Mouse (Mus musculus): ENCODE data around the gene Crabp2. TPM values are rescaled to one million over a fixed set of nuclear protein-coding genes. Genes with fewer than 3 reads are reported as not detected.

The Crabp2 gene
- polyA plus RNA-seq, 1 experiment, result not detected

DNA sequence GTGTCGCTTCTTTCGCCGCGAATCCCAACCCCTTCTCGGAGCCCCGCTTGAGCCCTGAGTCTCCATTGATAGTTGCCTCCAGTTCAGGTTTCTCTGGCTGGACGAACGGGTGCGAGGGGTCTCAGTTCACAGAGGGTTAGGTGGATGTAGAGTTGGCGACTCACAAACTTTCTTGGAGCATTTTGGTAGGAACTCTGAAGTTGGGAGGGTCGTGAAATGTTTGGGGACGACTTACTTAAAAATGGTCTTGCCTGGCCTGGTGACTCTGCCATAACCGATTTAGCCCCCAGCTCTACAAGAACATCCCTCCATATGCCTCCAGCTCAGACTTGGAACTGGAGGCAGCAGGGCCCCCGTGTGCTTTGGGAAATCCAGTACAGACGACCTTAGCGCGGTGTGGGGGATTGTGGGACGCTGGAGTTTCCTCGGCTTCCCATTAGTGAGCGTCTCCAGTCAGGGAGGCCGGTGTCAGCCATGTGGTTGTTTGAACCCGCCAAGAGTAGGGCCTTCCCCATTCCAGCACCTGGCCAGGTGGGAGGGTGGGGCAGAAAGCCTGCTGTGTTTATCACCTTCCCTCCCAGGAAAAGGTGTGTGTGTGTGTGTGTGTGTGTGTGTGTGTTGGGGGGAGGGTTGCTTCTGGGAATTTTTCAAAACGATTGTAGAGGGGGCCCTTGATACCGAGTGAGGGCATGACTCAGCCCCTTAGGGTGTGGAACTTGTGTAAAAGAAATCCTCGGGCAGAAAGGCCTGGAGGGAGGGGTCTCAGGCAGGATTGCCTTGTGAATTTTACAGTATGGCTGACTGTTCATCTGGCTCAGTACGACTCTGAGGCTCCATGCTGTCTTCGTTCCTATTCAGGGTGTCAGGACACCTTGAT, 41.2 kb upstream of the Crabp2 start:
- WGBS, result under 1% methylated on average over 27 of the region's 27 CpGs
- TF ChIP-seq POLR2A (IDR thresholded peaks at IDR 0.05; ENCODE audit: insufficient read depth, low read depth, low read length) (no peak), CTCF (IDR thresholded peaks at IDR 0.05; ENCODE audit: insufficient read depth, low read depth, low read length) (no peak)

DNA sequence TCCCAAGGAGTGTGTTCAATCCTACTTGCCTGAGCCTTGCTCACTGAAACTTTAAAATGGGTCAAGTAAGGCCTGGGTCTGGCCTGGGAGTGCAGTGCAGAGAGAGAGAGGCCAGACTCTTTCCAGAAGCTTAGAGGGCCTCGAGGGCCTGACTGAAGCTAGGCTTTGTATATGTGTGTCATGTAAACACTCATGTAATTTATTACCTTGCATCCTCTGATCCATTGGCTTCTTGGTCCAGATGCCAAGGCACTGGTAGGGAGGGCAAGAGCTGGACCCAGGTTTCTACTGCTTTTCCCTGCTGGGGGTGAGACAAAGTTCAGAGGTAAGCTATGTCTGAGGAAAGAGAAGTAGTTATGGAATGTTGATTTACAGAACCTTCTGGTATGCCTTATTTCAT, 40.6 kb upstream of the Crabp2 start:
- WGBS, result 5% methylated on average over 1 of the region's 1 CpGs
- no peak overlapping the region for H3K27ac ChIP-seq (ENCODE audit: insufficient read depth, low read depth, low read length)
- TF ChIP-seq POLR2A (IDR thresholded peaks at IDR 0.05; ENCODE audit: insufficient read depth, low read depth, low read length) (no peak), CTCF (IDR thresholded peaks at IDR 0.05; ENCODE audit: insufficient read depth, low read depth, low read length) (no peak)
- H3K4me3 ChIP-seq (ENCODE audit: insufficient read depth, low read depth, low read length), result peak overlapping the region; percentile 99
- H3K4me1 ChIP-seq (ENCODE audit: control insufficient read depth, insufficient read depth, low read length), result peaks cover 23% of the 10 kb centered on the region

More for the DNA sequence above, 41.2 kb upstream of the Crabp2 start:
- Histone ChIP-seq H3K4me3 (ENCODE audit: insufficient read depth, low read depth, low read length) (peak overlapping the region; percentile 99), H3K4me1 (ENCODE audit: control insufficient read depth, insufficient read depth, low read length) (peaks cover 23% of the 10 kb centered on the region), H3K27ac (ENCODE audit: insufficient read depth, low read depth, low read length) (peak overlapping the region; percentile 89)

- Histone ChIP-seq H3K4me1 (ENCODE audit: control insufficient read depth, insufficient read depth, low read length) (peaks cover 23% of the 10 kb centered on the region), H3K27ac (ENCODE audit: insufficient read depth, low read depth, low read length) (no peak overlapping the region), H3K4me3 (ENCODE audit: insufficient read depth, low read depth, low read length) (no peak overlapping the region)
- WGBS, result 95% methylated on average over 2 of the region's 2 CpGs
- TF ChIP-seq POLR2A (IDR thresholded peaks at IDR 0.05; ENCODE audit: insufficient read depth, low read depth, low read length) (no peak), CTCF (IDR thresholded peaks at IDR 0.05; ENCODE audit: insufficient read depth, low read depth, low read length) (no peak)
These were observed 39.1 kb upstream of the Crabp2 start for GRCm38 (mm10) chr3:87909381-87909780.

DNA sequence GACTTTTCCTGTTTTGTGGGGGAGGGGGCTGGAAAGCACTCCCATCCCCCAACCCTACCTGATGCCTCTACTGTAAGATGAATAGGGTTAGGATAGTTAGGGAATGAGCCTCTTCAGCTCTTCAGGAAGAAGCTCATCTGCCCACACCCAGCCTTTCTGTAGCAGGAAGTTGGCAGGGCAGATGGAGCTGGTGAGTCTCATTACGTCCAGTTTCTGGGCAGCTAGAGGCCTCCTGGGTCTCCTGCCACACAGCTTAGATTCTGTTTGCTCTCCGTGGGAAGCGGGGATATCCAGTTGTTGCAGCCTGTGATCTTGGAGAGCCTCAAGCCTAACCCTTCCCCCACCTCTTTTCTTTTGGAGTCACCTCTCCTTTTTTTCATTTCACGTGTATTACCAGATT, 38.6 kb upstream of the Crabp2 start:
- WGBS, result 17% methylated on average over 4 of the region's 4 CpGs
- Histone ChIP-seq H3K27ac (ENCODE audit: insufficient read depth, low read depth, low read length) (no peak overlapping the region), H3K4me3 (ENCODE audit: insufficient read depth, low read depth, low read length) (no peak overlapping the region), H3K4me1 (ENCODE audit: control insufficient read depth, insufficient read depth, low read length) (peaks cover 23% of the 10 kb centered on the region)
- TF ChIP-seq POLR2A (IDR thresholded peaks at IDR 0.05; ENCODE audit: insufficient read depth, low read depth, low read length) (no peak), CTCF (IDR thresholded peaks at IDR 0.05; ENCODE audit: insufficient read depth, low read depth, low read length) (no peak)

DNA sequence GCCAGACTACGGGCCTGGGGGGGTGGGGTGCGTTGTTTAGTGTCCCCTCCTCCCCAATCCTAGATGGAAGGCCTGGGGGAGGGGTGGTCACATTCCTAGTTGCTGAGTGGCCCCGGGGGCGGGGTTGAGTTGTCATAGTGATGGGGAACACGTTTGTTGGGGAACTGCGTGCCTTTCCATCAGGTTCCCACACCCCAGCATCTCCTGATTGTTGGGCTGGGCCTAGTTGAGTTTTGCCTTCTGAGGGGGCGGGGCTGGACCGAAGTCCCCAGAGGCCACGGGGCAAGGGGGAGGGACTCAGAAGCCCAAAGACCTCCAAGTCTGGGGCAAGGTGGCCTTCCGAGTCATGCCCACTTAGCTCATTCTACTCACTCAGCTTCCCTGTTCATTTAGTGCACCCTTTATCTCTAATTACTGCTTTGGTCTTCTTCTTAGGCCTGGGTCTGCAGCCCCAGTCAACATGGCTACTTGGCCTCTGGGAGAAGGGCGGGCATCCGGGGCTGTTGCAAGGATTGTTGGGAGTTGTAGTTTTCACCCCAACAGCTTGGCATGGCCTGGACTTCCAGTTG, 37.8 kb upstream of the Crabp2 start:
- Histone ChIP-seq H3K27ac (ENCODE audit: insufficient read depth, low read depth, low read length) (peak overlapping the region; percentile 79), H3K4me1 (ENCODE audit: control insufficient read depth, insufficient read depth, low read length) (peaks cover 23% of the 10 kb centered on the region), H3K4me3 (ENCODE audit: insufficient read depth, low read depth, low read length) (peak overlapping the region; percentile 52)
- TF ChIP-seq POLR2A (IDR thresholded peaks at IDR 0.05; ENCODE audit: insufficient read depth, low read depth, low read length) (no peak), CTCF (IDR thresholded peaks at IDR 0.05; ENCODE audit: insufficient read depth, low read depth, low read length) (no peak)
- 8% methylated on average over 12 of the region's 12 CpGs for WGBS

- 81% methylated on average over 7 of the region's 7 CpGs for WGBS
- TF ChIP-seq CTCF (IDR thresholded peaks at IDR 0.05; ENCODE audit: insufficient read depth, low read depth, low read length) (no peak), POLR2A (IDR thresholded peaks at IDR 0.05; ENCODE audit: insufficient read depth, low read depth, low read length) (no peak)
- H3K4me3 ChIP-seq (ENCODE audit: insufficient read depth, low read depth, low read length), result no peak overlapping the region
- H3K4me1 ChIP-seq (ENCODE audit: control insufficient read depth, insufficient read depth, low read length), result peaks cover 17% of the 10 kb centered on the region
- H3K27ac ChIP-seq (ENCODE audit: insufficient read depth, low read depth, low read length), result no peak overlapping the region
These were observed 35.0 kb upstream of the Crabp2 start for GRCm38 (mm10) chr3:87913491-87913890.

DNA sequence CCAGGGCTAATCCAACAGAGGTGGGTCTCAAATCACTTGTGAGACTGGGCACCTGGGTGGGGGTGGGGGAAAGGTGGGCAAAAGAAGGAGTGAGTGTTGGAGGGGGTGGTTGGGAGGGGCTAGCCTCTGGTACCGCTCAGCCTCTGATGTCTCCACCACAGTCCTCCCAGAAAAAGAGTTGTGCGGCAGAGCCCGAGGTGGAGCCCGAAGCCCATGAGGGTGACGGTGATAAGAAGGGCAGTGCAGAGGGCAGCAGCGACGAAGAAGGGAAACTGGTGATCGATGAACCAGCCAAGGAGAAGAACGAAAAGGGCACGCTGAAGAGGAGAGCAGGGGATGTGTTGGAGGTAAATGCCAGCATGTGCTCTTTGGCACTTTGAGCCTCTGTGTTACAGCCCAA, 34.6 kb upstream of the Crabp2 start:
- 95% methylated on average over 10 of the region's 10 CpGs for WGBS
- TF ChIP-seq POLR2A (IDR thresholded peaks at IDR 0.05; ENCODE audit: insufficient read depth, low read depth, low read length), result no peak
- TF ChIP-seq CTCF (IDR thresholded peaks at IDR 0.05; ENCODE audit: insufficient read depth, low read depth, low read length), result no peak
- Histone ChIP-seq H3K4me1 (ENCODE audit: control insufficient read depth, insufficient read depth, low read length) (peaks cover 16% of the 10 kb centered on the region), H3K4me3 (ENCODE audit: insufficient read depth, low read depth, low read length) (no peak overlapping the region), H3K27ac (ENCODE audit: insufficient read depth, low read depth, low read length) (no peak overlapping the region)

- 84% methylated on average over 1 of the region's 1 CpGs for WGBS
- Histone ChIP-seq H3K4me3 (ENCODE audit: insufficient read depth, low read depth, low read length) (no peak overlapping the region), H3K27ac (ENCODE audit: insufficient read depth, low read depth, low read length) (no peak overlapping the region), H3K4me1 (ENCODE audit: control insufficient read depth, insufficient read depth, low read length) (no peaks in the 10 kb centered on the region)
- TF ChIP-seq POLR2A (IDR thresholded peaks at IDR 0.05; ENCODE audit: insufficient read depth, low read depth, low read length), result no peak
- no peak for TF ChIP-seq CTCF (IDR thresholded peaks at IDR 0.05; ENCODE audit: insufficient read depth, low read depth, low read length)
These were observed 31.5 kb upstream of the Crabp2 start for GRCm38 (mm10) chr3:87916990-87917389.

DNA sequence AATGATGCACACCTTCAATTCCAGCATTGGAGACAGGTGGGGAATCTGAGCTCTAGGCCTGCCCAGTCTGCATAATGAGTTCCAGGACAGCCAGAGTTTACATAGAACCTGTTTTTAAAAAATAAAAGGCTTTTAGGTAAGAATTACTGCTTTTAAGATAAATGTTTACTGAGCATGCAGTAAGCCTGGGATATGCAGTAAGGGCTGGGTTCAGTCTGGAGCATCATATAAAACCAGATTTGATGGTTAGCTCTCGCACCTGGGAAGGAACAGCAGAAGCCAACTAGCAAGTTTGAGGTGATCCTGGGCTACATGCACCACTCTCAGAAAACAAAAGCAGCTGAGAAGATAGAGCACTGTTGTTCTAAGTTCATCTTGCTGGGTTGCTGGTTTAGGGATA, 29.9 kb upstream of the Crabp2 start:
- TF ChIP-seq CTCF (IDR thresholded peaks at IDR 0.05; ENCODE audit: insufficient read depth, low read depth, low read length), result no peak
- TF ChIP-seq POLR2A (IDR thresholded peaks at IDR 0.05; ENCODE audit: insufficient read depth, low read depth, low read length), result no peak
- no peaks in the 10 kb centered on the region for H3K4me1 ChIP-seq (ENCODE audit: control insufficient read depth, insufficient read depth, low read length)
- WGBS, result 98% methylated on average over 1 of the region's 1 CpGs

More for the DNA sequence above, 29.9 kb upstream of the Crabp2 start:
- Histone ChIP-seq H3K27ac (ENCODE audit: insufficient read depth, low read depth, low read length) (no peak overlapping the region), H3K4me3 (ENCODE audit: insufficient read depth, low read depth, low read length) (no peak overlapping the region)

Measured in olfactory bulb, adult 2 months (tissue).